Mouse (Mus musculus): Measurements from ENCODE around the gene Defb25. TPM values are rescaled to one million over a fixed set of nuclear protein-coding genes. Genes with fewer than 3 reads are reported as not detected.
"Not testable (repeated sequence)": the region's sequence is repeated elsewhere in the genome, so short reads cannot be mapped to it uniquely, and the experiment has no call there.

Defb25 gene
- 0.49 TPM in 1 of 2 replicates, not detected in the other for polyA plus RNA-seq (2015; fragmentation: Nextera tagmentation; extraction: Ambion mirVana)

GRCm38 (mm10) chr2:152622953-152623352 is at the start of gene Defb25:
Gene Defb25, minus strand, starts transcription at chr2:152623053.
- Histone ChIP-seq H3K4me1 (ENCODE audit: insufficient read depth) (no peaks in the 10 kb centered on the region), H3K27me3 (ENCODE audit: insufficient read depth, low read length) (peaks cover 26% of the 10 kb centered on the region), H3K4me2 (ENCODE audit: low read depth, low read length) (no peak within 1 kb of the TSS), H3K4me3 (ENCODE audit: low read depth, low read length) (no peak within 1 kb of the TSS), H3K9me3 (ENCODE audit: low read length) (no peaks in the 10 kb centered on the region), H3K36me3 (replicated peaks; ENCODE audit: insufficient read depth, low read length) (no peaks in the 10 kb centered on the region), H3K27ac (ENCODE audit: low read depth) (no peak within 1 kb of the TSS), H3K9ac (replicated peaks) (no peak within 1 kb of the TSS)
- ATAC-seq (no peak), DNase-seq (no peak)
- 69% methylated on average over 7 of the region's 7 CpGs for WGBS (ENCODE audit: insufficient replicate concordance)
- TF ChIP-seq CTCF (IDR thresholded peaks at IDR 0.05; ENCODE audit: low read depth) (no peak), EP300 (IDR thresholded peaks at IDR 0.05; ENCODE audit: low read depth) (no peak)

- Histone ChIP-seq H3K36me3 (replicated peaks; ENCODE audit: insufficient read depth, low read length) (peaks cover 28% of the 10 kb centered on the region), H3K4me3 (ENCODE audit: low read depth, low read length) (no peak overlapping the region), H3K27me3 (ENCODE audit: insufficient read depth, low read length) (no peaks in the 10 kb centered on the region), H3K4me2 (ENCODE audit: low read depth, low read length) (peak overlapping the region; percentile 79), H3K9ac (replicated peaks) (peak overlapping the region; percentile 79; the same call in 1 of the 2 replicates), H3K9me3 (ENCODE audit: low read length) (no peaks in the 10 kb centered on the region), H3K4me1 (ENCODE audit: insufficient read depth) (peaks cover 28% of the 10 kb centered on the region), H3K27ac (ENCODE audit: low read depth) (no peak overlapping the region)
- 69% methylated on average over 12 of the region's 12 CpGs for WGBS (ENCODE audit: insufficient replicate concordance)
- ATAC-seq (no peak), DNase-seq (no peak)
- no peak for TF ChIP-seq CTCF (IDR thresholded peaks at IDR 0.05; ENCODE audit: low read depth)
- TF ChIP-seq EP300 (IDR thresholded peaks at IDR 0.05; ENCODE audit: low read depth), result no peak
Observed at GRCm38 (mm10) chr2:152672166-152672565, 49.3 kb upstream of the Defb25 start.

- Histone ChIP-seq H3K4me2 (ENCODE audit: low read depth, low read length) (peak overlapping the region; percentile 79), H3K4me3 (ENCODE audit: low read depth, low read length) (peak overlapping the region; percentile 79), H3K36me3 (replicated peaks; ENCODE audit: insufficient read depth, low read length) (peaks cover 23% of the 10 kb centered on the region), H3K27ac (ENCODE audit: low read depth) (peak overlapping the region; percentile 77), H3K4me1 (ENCODE audit: insufficient read depth) (peaks cover 28% of the 10 kb centered on the region), H3K27me3 (ENCODE audit: insufficient read depth, low read length) (no peaks in the 10 kb centered on the region), H3K9me3 (ENCODE audit: low read length) (no peaks in the 10 kb centered on the region), H3K9ac (replicated peaks) (peak overlapping the region; percentile 79)
- WGBS (ENCODE audit: insufficient replicate concordance), result 20% methylated on average over 5 of the region's 5 CpGs
- DNase-seq (peak; percentile 49), ATAC-seq (peak; percentile 13; the same call in 1 of the 2 replicates)
- TF ChIP-seq EP300 (IDR thresholded peaks at IDR 0.05; ENCODE audit: low read depth) (no peak), CTCF (IDR thresholded peaks at IDR 0.05; ENCODE audit: low read depth) (peak; percentile 70)
Observed at GRCm38 (mm10) chr2:152671642-152671999, 48.8 kb upstream of the Defb25 start.

GRCm38 (mm10) chr2:152670983-152671641 is 48.3 kb upstream of the Defb25 start:
- WGBS (ENCODE audit: insufficient replicate concordance), result 24% methylated on average over 9 of the region's 9 CpGs

GRCm38 (mm10) chr2:152669639-152670484 is 47.0 kb upstream of the Defb25 start:
- H3K36me3 ChIP-seq (replicated peaks; ENCODE audit: insufficient read depth, low read length), result peaks cover 9% of the 10 kb centered on the region; the same call in 1 of the 2 replicates
- DNase-seq (no peak), ATAC-seq (peak; percentile 68)
- H3K4me1 ChIP-seq (ENCODE audit: insufficient read depth), result peaks cover 28% of the 10 kb centered on the region
- no peaks in the 10 kb centered on the region for H3K27me3 ChIP-seq (ENCODE audit: insufficient read depth, low read length)
- peak overlapping the region; percentile 79 for H3K9ac ChIP-seq (replicated peaks)
- peak overlapping the region; percentile 77 for H3K27ac ChIP-seq (ENCODE audit: low read depth)
- WGBS (ENCODE audit: insufficient replicate concordance), result 1% methylated on average over 45 of the region's 46 CpGs
- H3K4me3 ChIP-seq (ENCODE audit: low read depth, low read length), result peak overlapping the region; percentile 79
- no peaks in the 10 kb centered on the region for H3K9me3 ChIP-seq (ENCODE audit: low read length)
- TF ChIP-seq EP300 (IDR thresholded peaks at IDR 0.05; ENCODE audit: low read depth), result no peak
- no peak for TF ChIP-seq CTCF (IDR thresholded peaks at IDR 0.05; ENCODE audit: low read depth)
- H3K4me2 ChIP-seq (ENCODE audit: low read depth, low read length), result peak overlapping the region; percentile 79

More at GRCm38 (mm10) chr2:152670983-152671641, 48.3 kb upstream of the Defb25 start:
- DNase-seq, result peak; percentile 66
- Histone ChIP-seq H3K4me3 (ENCODE audit: low read depth, low read length) (peak overlapping the region; percentile 79), H3K27me3 (ENCODE audit: insufficient read depth, low read length) (no peaks in the 10 kb centered on the region), H3K27ac (ENCODE audit: low read depth) (peak overlapping the region; percentile 77), H3K9me3 (ENCODE audit: low read length) (no peaks in the 10 kb centered on the region), H3K4me1 (ENCODE audit: insufficient read depth) (peaks cover 28% of the 10 kb centered on the region), H3K4me2 (ENCODE audit: low read depth, low read length) (peak overlapping the region; percentile 79), H3K9ac (replicated peaks) (peak overlapping the region; percentile 79), H3K36me3 (replicated peaks; ENCODE audit: insufficient read depth, low read length) (peaks cover 19% of the 10 kb centered on the region)
- no peak for TF ChIP-seq CTCF (IDR thresholded peaks at IDR 0.05; ENCODE audit: low read depth)
- no peak for ATAC-seq

- DNase-seq (peak; percentile 93), ATAC-seq (peak; percentile 87)
- H3K4me2 ChIP-seq (ENCODE audit: low read depth, low read length), result peak within 1 kb of the TSS; percentile 79
- no peaks in the 10 kb centered on the region for H3K27me3 ChIP-seq (ENCODE audit: insufficient read depth, low read length)
- peaks cover 27% of the 10 kb centered on the region for H3K4me1 ChIP-seq (ENCODE audit: insufficient read depth)
- peak within 1 kb of the TSS; percentile 79 for H3K4me3 ChIP-seq (ENCODE audit: low read depth, low read length)
- peak within 1 kb of the TSS; percentile 79 for H3K9ac ChIP-seq (replicated peaks)
- peak within 1 kb of the TSS; percentile 77 for H3K27ac ChIP-seq (ENCODE audit: low read depth)
- WGBS (ENCODE audit: insufficient replicate concordance), result 4% methylated on average over 33 of the region's 35 CpGs
- H3K36me3 ChIP-seq (replicated peaks; ENCODE audit: insufficient read depth, low read length), result peaks cover 9% of the 10 kb centered on the region; the same call in 1 of the 2 replicates
- no peaks in the 10 kb centered on the region for H3K9me3 ChIP-seq (ENCODE audit: low read length)
- TF ChIP-seq CTCF (IDR thresholded peaks at IDR 0.05; ENCODE audit: low read depth) (peak; percentile 99), EP300 (IDR thresholded peaks at IDR 0.05; ENCODE audit: low read depth) (no peak)
Observed at GRCm38 (mm10) chr2:152669256-152669638, 46.4 kb upstream of the Defb25 start, which contains the start of gene H13. Gene H13, plus strand, starts transcription at chr2:152669461.

- H3K27ac ChIP-seq (ENCODE audit: low read depth); H3K9me3 ChIP-seq (ENCODE audit: low read length); H3K4me2 ChIP-seq (ENCODE audit: low read depth, low read length); H3K4me3 ChIP-seq (ENCODE audit: low read depth, low read length); DNase-seq; H3K27me3 ChIP-seq (ENCODE audit: insufficient read depth, low read length); H3K9ac ChIP-seq (replicated peaks); H3K36me3 ChIP-seq (replicated peaks; ENCODE audit: insufficient read depth, low read length); ATAC-seq: not testable (repeated sequence)
- H3K4me1 ChIP-seq (ENCODE audit: insufficient read depth), result peaks cover 15% of the 10 kb centered on the region
- 56% methylated on average over 3 of the region's 3 CpGs for WGBS (ENCODE audit: insufficient replicate concordance)
Observed at GRCm38 (mm10) chr2:152666191-152666590, 43.3 kb upstream of the Defb25 start.
